Mouse (Mus musculus): ENCODE measurements around the gene Dusp12.

Dusp12 gene

DNA sequence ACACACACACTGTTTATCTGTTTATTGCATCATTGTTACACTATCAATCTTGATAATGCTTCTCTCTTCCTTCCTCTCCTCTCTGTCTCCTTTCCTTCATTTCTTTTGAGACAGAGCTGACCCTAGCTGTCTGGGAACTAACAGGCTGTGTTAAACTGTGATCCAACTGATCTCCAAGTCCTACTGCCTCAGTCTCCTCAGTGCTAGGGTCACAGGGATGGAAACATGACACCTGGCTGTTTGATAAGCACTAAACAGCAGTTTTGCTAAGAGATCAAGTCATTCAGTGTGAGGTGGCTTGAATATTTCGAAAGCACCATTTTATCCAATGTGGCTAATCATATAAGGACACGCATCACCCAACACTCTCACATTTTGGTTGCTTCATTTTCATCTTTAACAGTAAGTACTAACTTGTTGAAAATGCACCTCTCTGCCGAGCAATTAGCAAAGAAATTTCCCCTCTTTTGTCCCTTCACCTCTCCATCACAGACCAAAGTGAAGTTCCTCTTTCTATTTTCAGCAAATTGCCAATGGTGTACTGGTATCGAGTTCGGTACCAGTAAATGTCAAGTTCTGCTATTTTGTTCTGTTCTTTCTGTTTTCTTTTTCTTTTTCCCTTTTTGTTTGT, 11.4 kb upstream of the Dusp12 start:
- DNase-seq, result no peak

DNA sequence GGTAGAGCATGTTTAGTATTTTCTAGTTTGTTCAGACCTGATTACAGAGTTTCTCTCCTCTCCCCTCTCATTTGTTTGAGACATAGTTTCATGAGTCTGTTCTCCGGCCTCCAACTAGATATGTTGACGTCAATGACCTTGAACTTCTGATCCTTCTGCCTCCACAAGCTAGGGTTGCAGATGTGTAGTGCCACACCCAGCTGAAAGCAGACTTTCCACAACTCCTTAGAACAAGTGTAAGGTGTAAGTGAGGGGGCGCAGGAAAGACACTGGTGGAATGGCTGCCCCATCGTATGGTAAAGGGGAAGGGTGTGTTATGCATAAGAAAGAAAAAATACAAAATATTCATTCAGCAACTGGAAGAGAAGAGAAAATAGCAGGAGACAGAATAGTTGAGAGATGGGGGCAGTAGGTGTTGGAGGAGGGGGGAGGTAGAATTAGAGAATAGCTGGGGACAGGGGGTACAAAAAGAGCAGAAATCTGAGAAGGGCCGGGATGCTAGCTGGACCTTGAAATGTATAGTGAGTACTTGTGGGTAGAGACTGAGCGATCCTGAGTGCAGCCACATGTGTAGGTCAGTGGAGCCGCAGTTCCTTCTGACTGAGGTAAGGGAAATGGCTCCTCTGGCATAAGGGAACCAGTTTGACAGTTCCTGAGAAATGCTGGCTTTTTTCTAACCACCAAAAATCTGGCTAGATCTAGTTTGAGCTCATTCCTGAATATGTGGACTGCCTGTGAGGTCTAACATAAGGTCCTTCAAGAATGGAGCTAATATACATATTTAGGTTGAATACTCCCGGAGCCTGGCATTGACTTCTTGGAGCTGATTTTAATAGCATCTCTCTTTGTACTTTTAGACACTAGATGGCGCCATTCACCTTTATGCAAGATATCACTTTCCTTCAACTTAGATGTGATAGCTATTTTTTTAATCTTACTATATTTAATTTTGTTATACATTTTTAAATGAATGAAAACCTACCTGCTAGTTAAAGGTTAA, 9.6 kb upstream of the Dusp12 start:
- DNase-seq, result peak; percentile 65

DNA sequence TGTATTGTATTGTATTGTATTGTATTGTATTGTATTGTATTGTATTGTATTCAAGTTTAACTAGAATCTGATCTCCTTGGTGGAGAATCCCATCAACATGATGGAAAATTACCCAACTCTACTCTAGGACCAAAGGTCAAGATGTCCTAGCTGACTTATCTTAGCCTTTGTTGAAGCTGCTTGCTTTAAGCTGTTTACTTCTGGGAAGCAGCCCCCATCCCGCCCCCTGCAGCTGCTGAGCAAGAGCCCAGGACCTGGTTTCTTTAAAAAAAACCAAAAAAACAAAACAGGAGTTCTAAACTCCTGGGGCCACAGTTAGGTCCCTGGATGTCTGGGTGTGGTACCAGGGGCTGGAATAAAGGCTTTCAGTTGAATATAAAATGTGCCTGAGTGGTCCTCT, 6.9 kb upstream of the Dusp12 start:
- DNase-seq, result no peak

DNA sequence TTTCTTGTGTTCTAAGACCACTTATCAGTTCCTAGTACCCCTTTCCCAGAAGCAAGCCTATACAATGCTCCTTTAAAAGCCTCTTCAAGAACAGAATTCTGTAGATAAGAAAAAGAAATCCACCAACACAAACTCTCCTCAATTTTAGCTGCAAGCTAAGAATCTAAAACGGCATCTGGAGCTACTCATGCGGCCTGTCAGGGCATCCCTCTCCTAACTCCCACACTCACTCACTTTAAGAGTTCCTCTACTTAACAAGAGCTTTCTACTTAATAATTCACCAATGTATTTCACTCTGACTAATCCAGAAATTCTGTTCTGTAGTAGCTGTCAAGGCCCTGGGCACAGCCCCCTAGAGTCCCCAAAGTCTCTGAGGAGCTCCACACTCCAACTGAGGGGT, 6.3 kb upstream of the Dusp12 start:
- DNase-seq, result no peak

DNA sequence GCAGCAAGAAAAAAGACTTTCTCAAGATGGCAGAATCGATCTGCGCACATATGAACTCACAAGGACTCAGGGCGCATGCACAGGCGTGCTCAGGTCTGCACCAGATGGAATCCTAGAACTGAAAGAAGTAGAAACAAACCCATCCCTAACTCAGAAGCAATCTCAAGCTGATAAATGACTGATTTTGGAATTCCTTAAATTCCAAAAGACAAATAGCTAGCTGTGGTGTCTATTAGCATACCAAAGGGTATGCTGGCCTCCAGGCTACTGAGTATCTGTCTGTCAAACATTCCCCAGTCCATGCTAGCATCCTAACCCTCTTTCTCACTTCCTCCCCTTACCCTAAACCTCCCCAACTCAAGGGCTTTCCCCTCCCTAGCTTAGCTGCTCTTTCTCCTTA, 4.0 kb upstream of the Dusp12 start:
- no peak for DNase-seq

DNA sequence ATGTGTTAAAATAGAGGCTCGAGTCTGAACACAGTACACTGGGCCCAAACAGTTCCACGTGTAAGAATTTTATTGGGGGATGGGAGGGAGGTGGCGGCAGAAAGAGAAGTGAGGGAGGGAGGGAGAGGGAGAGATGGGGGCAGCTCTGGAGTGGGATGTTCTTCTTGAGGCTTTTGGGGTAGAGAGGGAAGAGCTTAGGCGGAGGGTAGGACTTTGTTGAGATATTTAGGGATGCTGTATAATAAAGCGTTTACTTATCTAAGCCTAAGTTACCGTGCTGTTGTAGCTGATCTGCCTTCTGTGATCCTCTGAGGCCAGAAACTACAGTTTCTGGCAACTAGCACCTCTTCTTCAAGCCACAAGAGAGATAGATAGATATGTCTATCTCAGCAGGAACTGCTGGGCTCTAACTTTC, 711 bp upstream of the Dusp12 start:
- DNase-seq, result no peak

DNA sequence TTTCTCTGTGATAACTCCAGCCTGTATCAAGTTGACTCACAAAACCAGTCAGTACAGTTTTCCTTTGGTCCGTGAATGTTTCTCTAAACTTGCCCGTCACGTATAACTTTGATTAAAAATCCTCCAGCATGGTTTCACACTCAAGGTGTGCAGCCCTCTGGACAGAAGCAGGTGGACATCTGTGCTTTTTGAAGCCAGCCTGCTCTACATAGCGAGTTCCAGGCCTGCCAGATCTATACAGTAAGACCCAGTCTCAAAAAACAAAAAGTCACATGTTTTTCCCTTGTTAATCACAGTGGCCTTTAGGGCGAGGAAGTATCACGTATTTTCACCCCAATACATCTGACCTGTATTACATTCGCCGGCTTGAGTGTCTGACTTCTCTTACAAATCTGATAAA, 950 bp downstream of the Dusp12 start:
- no peak for DNase-seq

DNA sequence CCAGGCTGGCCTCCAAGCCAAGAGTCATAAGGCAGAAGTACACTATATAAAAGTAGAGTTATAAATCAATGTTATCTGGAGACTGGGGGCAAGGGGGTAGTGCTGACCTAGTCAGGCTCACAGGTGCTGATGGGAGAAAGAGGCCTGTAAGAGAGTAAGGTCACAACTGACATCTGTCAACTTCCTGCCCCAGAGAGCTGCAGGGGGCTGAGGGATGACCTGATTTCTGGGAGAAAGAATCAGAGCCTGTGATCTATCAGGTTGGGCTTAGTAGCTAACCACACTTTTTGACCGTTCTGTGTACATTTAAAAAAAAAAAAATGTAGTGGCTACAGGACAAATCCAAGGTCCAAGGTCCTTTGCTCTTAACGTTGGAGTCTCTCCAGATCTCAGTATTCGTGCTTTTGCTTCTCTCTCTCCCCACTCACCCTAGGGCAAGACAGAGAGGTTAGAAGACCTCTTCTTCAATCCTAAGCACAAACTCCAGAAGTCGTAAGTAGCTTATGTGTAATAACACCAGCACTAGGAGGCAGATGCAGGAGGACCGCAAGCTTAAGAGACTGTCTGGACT, 2.3 kb downstream of the Dusp12 start:
- peak; percentile 67 for DNase-seq

DNA sequence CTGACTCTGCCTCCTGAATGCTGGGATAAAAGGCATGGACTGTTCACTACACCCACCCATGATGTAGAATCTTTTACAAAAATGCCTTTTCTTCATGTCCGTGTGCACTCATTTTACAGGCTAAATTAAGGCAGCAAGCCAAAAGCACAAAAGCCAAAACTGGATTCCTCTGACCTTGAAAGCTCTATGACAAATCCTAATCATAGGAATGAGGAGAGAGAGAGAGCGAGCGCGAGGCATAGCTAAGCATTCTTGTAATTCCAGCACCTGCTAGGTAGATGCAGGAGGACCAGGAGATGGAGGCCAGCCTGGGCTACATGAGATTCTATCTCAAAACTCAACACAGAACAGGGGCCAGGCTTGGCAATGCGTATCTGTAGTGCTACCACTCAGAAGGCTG, 8.4 kb downstream of the Dusp12 start:
- DNase-seq, result no peak

DNA sequence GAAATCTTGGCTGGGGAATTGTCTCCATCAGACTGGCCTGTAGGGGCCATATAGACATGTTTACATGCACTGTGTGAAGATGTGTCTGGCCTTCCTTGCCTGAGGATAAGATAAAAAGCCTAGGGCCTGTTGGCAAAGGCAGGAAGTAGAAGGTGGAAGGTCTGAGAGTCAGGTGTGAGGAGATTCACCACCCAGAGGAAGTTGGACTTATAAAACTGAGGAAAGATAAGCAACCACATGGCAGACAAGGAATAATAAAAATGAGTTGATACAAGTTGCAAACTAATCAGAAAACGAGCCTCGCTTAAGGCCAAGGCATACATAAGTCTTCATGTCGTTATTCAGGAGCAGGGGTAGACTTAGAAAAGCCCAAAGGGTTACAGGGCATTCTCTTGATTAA, 9.7 kb downstream of the Dusp12 start:
- no peak for DNase-seq

DNA sequence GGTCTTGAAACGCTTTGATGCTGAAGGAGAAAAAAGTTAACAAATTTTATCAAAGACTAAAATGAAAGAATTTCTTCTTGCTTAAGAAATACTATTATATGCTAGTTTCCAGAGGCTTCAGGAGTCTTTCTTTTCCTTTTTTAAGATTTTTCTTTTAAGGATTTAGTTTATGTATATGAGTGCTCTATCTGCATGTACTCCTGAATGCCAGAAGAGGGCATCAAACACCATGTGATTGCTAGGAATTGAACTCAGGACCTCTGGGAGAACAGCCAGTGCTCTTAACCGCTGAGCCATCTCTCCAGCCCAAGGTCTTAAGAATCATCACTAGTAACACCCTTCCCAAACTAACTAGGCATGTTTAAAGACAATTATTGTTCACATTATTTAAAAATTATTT, 13.4 kb downstream of the Dusp12 start:
- no peak for DNase-seq

DNA sequence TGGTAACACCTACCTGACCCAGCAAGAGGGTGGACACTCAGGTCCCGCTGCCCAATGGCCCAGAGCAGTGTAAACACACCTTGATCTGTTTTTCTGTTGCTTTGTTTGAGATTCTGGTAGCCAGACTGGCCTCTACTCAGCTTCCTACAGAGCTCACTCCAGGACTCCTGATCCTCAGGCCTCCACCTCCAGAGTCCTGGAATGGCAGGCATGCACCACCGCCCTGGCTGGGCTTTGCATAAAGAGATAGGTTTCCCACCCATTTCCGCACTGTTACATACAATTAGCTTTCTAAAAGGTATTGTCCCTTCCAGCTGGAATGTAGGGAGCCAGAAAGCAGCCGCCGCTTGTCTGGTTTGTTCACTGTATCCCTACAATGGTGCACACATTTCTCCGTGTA, 13.9 kb downstream of the Dusp12 start:
- DNase-seq, result no peak

DNA sequence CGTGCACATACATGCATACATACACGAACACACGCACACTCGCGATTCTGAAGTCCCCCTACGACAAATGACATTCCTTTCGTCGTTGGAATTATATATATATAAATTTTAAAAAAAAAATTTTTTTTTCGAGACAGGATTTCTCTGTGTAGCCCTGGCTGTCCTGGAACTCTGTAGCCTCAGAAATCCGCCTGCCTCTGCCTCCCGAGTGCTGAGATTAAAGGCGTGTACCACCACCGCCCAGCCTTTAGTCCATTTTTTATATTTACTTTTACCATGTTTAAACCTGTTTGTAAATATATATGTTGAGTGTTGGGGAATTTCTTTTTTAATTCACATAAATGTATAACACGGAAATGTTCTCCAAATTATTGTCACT, 16.4 kb downstream of the Dusp12 start:
- no peak for DNase-seq

DNA sequence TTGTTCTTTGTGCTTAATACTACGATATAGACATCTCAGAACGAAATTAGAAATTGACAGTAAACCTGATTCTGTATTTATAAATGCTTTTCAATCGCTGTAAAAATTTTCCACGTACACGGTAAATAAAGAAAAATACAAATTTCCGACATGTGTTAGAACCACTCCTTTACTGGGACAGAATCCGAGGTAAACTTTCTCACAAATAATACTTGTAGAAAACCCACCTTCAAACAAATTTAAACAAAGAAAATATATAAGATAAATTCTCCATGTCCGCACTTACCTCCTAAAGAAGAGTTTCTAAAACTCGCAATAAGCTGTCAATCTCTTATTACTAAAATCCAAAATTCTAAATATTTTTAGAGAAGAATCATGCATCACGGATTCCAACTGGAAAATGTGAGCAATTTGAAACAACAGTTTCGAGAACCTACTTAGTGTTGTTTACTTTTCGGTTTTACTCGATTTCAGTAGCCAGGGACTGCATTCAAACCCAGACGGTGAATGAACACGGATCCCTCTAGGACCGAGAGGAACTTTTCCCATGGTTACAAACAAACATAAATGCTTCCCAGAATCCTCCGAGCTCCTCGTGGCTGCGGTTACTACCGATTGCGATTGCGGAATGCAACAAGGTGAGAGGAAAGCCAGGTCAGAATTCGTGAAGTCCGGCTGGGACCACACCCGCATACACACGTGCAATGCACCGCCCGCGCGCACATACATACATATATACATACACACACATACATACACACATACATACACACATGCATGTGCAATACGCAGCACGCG, 17.0 kb downstream of the Dusp12 start:
- peak; percentile 90 for DNase-seq

DNA sequence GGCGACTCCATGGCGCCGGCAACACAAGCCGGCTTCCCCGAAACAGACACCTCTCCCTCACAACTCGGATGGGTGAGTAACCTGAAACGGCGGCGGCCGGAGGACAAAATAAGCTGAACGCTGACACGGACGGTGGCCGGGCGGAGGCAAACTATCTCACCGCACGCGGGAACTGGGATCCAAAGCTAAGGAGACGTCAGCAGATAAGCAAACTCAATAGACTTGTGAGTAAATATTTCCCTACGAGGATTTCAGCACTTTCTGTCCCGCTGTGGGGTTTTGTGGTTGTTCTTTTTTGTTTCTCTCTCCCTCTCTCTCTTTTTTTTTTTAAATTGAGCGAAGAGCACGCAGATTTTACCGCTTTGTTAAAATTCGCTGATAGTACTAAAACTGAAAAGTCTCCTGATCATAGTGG, 17.6 kb downstream of the Dusp12 start, which contains the start of gene Atf6:
TSS of gene Atf6 (minus strand) at position 81 of the 415 bp plus-strand sequence.
- DNase-seq, result peak; percentile 98

DNA sequence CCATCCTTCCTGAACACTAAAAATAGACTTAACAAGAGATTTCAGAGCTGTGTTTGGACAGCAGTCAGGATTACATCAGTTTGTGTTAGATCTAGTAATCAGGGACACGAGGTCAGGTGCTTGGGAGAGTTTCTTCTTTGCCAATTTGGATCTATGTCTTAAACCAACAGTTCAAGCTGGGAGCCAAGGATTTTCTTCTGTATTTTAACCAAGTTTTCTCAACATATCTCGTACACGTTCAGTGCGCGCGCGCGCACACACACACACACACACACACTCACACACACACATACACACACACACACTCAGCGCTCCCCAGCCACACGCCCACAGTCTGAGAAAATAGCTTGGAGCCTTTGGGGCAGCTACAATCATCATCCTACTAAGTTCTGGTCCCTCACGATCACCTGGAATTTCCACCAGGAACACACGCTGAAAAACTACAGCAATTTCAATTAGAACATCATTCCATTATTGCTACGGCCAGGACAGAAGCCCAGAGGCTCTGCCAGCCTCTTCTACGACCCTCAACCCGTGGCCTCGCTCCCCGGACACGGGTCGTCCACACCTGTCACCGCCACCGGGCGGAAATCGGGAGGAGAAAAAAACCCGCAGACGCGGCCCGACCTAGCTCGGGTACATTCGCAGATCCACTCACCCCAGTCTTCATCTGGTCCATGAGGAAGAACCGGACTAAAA, 18.2 kb downstream of the Dusp12 start:
- DNase-seq, result no peak

DNA sequence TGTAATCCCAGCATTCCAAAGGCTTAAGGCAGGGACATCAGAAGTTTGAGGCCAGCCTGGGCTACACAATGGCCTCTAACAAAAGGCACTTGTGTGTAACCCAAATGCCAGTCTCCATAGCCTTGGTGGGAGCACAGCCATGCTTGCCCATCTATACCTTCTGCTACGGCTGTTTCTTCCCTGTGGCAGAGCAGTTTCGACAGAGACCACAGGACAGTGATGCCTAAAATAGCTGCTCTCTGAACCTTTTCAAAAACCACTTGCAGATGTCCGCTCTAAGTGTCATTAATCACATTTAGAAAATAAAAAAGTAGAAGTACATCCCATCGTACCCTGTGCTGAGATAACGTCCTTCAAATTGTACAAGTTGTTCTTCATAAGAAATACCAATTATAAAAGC, 19.9 kb downstream of the Dusp12 start:
- no peak for DNase-seq

DNA sequence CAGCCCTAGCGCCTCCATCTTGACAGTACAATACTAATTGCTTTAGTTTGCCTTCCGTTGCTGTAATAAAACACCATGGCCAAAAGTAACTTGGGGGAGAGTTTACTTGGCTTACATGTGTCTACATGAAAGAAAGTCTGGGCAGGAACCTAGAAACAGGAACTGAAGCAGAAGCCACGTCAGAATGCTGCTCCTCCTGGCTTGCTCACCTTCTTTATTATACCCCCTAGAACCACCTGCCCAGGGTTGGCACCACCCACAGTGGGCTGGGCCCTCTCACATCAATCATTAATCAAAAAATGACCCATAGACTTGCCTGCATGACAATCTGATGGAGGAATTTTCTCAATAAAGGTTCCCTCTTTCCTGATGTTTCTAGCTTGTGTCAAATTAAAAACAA, 20.6 kb downstream of the Dusp12 start:
- DNase-seq, result peak; percentile 45

DNA sequence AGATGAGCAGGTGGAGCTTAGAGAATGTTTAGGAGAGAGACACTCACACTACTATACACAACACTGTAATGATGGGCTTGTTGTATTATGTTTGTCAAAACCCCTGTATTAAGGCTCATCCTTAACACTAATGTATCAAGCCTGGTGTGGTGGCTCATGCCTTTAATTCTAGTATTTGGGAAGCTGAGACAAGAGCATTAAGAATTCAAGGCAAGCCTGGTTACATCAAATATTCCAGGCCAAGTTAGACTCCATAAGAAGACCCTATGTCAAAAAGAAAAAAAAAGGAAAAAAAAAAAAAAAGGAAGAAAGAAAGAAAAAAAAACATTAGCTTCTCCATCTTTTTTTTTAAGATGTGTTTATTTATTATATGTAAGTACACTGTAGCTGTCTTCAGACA, 21.1 kb downstream of the Dusp12 start:
- DNase-seq, result no peak

DNA sequence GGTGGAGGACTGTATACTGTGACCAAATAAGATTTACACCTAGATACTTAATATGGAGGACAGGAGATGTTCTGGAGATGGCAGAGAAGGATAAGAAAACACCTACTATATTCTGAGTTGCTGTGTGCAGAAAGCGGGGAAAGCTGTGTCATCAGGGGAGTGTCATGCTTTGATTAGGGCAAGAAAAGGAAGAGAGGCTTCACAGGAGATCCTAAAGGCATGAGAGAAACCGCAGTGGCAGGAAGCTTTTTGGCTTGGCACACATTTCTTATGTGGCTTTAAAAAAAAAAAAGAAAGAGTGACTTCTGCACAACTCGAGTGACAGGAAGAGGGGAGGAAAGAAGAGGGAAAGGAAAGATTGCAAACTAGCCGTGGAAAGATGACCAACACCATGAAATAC, 22.3 kb downstream of the Dusp12 start:
- DNase-seq, result no peak

DNA sequence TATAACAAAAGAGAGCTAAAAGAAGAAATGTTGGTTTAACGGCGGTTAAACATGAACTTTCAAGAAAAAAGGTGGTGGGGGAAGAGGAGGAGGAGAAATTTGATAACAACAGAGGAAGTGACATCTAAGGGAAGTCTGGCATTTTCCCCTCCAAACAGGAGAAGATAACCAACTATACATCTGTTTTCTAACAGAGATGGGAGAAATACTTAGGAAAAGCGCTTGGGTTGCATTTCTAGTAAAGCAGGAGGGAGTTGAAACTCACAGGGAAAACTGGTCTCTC, 23.0 kb downstream of the Dusp12 start:
- no peak for DNase-seq

DNA sequence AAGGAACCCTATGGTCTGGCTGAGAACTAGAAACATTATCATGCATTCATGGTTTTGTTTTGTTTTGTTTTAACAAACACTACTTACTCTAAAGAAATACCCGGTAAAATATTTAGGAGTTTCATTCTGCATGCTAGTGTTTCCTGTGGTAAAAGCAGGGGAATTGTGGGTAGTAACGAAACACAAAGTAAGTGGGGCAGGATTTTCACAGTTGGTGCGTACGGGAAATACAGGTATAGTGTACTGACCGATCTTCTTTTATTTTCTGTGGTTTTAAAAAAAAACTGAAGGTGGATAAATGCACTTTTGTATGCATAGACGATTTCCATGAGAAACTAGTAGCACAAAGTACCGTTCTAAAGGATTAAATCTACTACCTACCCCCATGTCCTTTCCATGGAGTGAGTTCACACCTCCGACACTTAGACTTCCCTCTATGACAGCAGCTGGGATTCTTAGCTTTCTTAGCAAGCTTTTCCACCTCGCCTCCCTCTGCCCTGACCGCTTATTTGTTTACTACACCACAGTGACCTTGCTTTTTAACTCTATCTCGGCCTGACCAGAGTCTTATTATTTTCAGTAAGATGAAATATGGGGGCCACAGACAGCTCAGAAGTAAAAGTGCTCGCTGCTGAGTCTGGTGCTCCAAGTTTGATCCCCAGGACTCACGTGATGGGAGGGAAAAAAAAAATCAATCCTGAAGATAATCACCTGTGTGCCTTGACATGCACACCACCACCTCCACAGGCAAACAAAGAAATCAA, 23.5 kb downstream of the Dusp12 start:
- DNase-seq, result no peak

All from kidney, adult 9 months (tissue).